Mouse (Mus musculus): ENCODE measurements around the gene Oca2.

Gene Oca2

GRCm38 (mm10) chr7:56239543-56239942 lies at the start of gene Oca2:
Gene Oca2 (plus strand): TSS chr7:56239760.
- DNase-seq: no peak

- no peak for DNase-seq
Observed at GRCm38 (mm10) chr7:56191041-56191440, 48.5 kb upstream of the Oca2 start.

GRCm38 (mm10) chr7:56191661-56192060 lies 47.9 kb upstream of the Oca2 start:
- DNase-seq: no peak

- DNase-seq: no peak
Observed at GRCm38 (mm10) chr7:56201483-56202218, 37.9 kb upstream of the Oca2 start.

- DNase-seq: no peak
Observed at GRCm38 (mm10) chr7:56202843-56203242, 36.7 kb upstream of the Oca2 start.

GRCm38 (mm10) chr7:56203286-56203685 lies 36.3 kb upstream of the Oca2 start:
- DNase-seq: no peak

- DNase-seq: no peak
Observed at GRCm38 (mm10) chr7:56204877-56205276, 34.7 kb upstream of the Oca2 start.

- DNase-seq: no peak
Observed at GRCm38 (mm10) chr7:56220811-56221210, 18.7 kb upstream of the Oca2 start.

- no peak for DNase-seq
Observed at GRCm38 (mm10) chr7:56235794-56236423, 3.7 kb upstream of the Oca2 start.

- DNase-seq: no peak
Observed at GRCm38 (mm10) chr7:56236617-56237016, 2.9 kb upstream of the Oca2 start.

GRCm38 (mm10) chr7:56254568-56254967 lies 15.0 kb downstream of the Oca2 start:
- DNase-seq: no peak

GRCm38 (mm10) chr7:56257875-56258441 lies 18.4 kb downstream of the Oca2 start:
- no peak for DNase-seq

GRCm38 (mm10) chr7:56277506-56277905 lies 37.9 kb downstream of the Oca2 start:
- no peak for DNase-seq

GRCm38 (mm10) chr7:56291468-56292115 lies 52.0 kb downstream of the Oca2 start:
- DNase-seq: no peak

- DNase-seq: no peak
Observed at GRCm38 (mm10) chr7:56304408-56304807, 64.8 kb downstream of the Oca2 start.

GRCm38 (mm10) chr7:56314358-56314757 lies 74.8 kb downstream of the Oca2 start:
- DNase-seq: no peak

- DNase-seq: no peak
Observed at GRCm38 (mm10) chr7:56315630-56316529, 76.3 kb downstream of the Oca2 start.

- no peak for DNase-seq
Observed at GRCm38 (mm10) chr7:56327738-56328137, 88.2 kb downstream of the Oca2 start.

GRCm38 (mm10) chr7:56348528-56348927 lies 109.0 kb downstream of the Oca2 start:
- no peak for DNase-seq

GRCm38 (mm10) chr7:56356658-56357342 lies 117.2 kb downstream of the Oca2 start:
- DNase-seq: no peak

- no peak for DNase-seq
Observed at GRCm38 (mm10) chr7:56381750-56382421, 142.3 kb downstream of the Oca2 start.

All from thymus, postnatal 36 days (tissue).